Mouse (Mus musculus) testis, adult 2 months (tissue): ENCODE measurements at regions not wholly inside any gene's neighbourhood (a gene's known extent, or its start where the extent isn't known, plus 50 kb on each side); places are given as distances from the start of the nearest gene placed in this dataset.

Experiments used
- H3K27ac ChIP-seq: fragments of 200-500 bp; 2 replicates; pipeline ENCODE4 v1.5.1; 2012; ENCODE audit warnings: low read depth, low read length; ENCODE audit not compliant: control insufficient read depth, insufficient read depth
- H3K27me3 ChIP-seq: fragments of 200-500 bp; 2 replicates; pipeline ENCODE4 v1.6.1; 2012; ENCODE audit warnings: mild to moderate bottlenecking, low read length, moderate library complexity; ENCODE audit not compliant: control insufficient read depth, insufficient read depth
- H3K36me3 ChIP-seq: fragments of 200-500 bp; 2 replicates; pipeline ENCODE4 v1.6.1; 2012; ENCODE audit warnings: mild to moderate bottlenecking, low read length; ENCODE audit not compliant: control insufficient read depth, insufficient read depth
- H3K4me1 ChIP-seq: fragments of 200-500 bp; 2 replicates; pipeline ENCODE4 v1.6.1; 2012; ENCODE audit warnings: low read length; ENCODE audit not compliant: control insufficient read depth, insufficient read depth
- H3K4me3 ChIP-seq: fragments of 200-500 bp; 2 replicates; pipeline ENCODE4 v1.5.1; 2012; ENCODE audit warnings: low read depth, mild to moderate bottlenecking, low read length, moderate library complexity, mixed read lengths; ENCODE audit not compliant: control insufficient read depth
- CTCF ChIP-seq: fragments of 200-500 bp; IDR thresholded peaks from 2 replicates; pipeline ENCODE4 v1.5.1; 2012; ENCODE audit warnings: low read depth, mild to moderate bottlenecking, inconsistent platforms, low read length, moderate library complexity; ENCODE audit not compliant: control insufficient read depth, insufficient read depth, insufficient replicate concordance
- POLR2A ChIP-seq: fragments of 200-500 bp; IDR thresholded peaks from 2 replicates; pipeline ENCODE4 v1.6.1; 2012; ENCODE audit warnings: low read depth, mild to moderate bottlenecking, inconsistent platforms, low read length, moderate library complexity; ENCODE audit not compliant: control insufficient read depth

- TF ChIP-seq CTCF (no peak), POLR2A (no peak)
Observed at GRCm38 (mm10) chr10:27703260-27703659, 83.7 kb upstream of the Lama2 start.

GRCm38 (mm10) chr10:27698305-27698704 lies 78.7 kb upstream of the Lama2 start:
- Histone ChIP-seq H3K27me3 (no peaks in the 10 kb centered on the region), H3K36me3 (no peaks in the 10 kb centered on the region), H3K4me3 (peak overlapping the region; percentile 73), H3K4me1 (no peaks in the 10 kb centered on the region), H3K27ac (no peak overlapping the region)
- TF ChIP-seq POLR2A (no peak), CTCF (no peak)

More at GRCm38 (mm10) chr10:27703260-27703659, 83.7 kb upstream of the Lama2 start:
- H3K27ac ChIP-seq: no peak overlapping the region
- no peak overlapping the region for H3K4me3 ChIP-seq
- no peaks in the 10 kb centered on the region for H3K27me3 ChIP-seq
- H3K36me3 ChIP-seq: no peaks in the 10 kb centered on the region
- no peaks in the 10 kb centered on the region for H3K4me1 ChIP-seq

- Histone ChIP-seq H3K4me1 (no peaks in the 10 kb centered on the region), H3K4me3 (no peak overlapping the region), H3K27ac (no peak overlapping the region), H3K27me3 (no peaks in the 10 kb centered on the region), H3K36me3 (no peaks in the 10 kb centered on the region)
- no peak for TF ChIP-seq CTCF
- TF ChIP-seq POLR2A: no peak
Observed at GRCm38 (mm10) chr10:27681376-27681775, 61.8 kb upstream of the Lama2 start.

- Histone ChIP-seq H3K4me1 (no peaks in the 10 kb centered on the region), H3K36me3 (no peaks in the 10 kb centered on the region), H3K27ac (no peak overlapping the region), H3K4me3 (no peak overlapping the region), H3K27me3 (no peaks in the 10 kb centered on the region)
- TF ChIP-seq POLR2A (no peak), CTCF (no peak)
Observed at GRCm38 (mm10) chr10:27675579-27675978, 56.0 kb upstream of the Lama2 start.

- Histone ChIP-seq H3K27ac (no peak overlapping the region), H3K4me3 (no peak overlapping the region), H3K36me3 (no peaks in the 10 kb centered on the region), H3K4me1 (no peaks in the 10 kb centered on the region), H3K27me3 (no peaks in the 10 kb centered on the region)
- TF ChIP-seq CTCF (no peak), POLR2A (no peak)
Observed at GRCm38 (mm10) chr10:27674379-27674778, 54.8 kb upstream of the Lama2 start.
